Mouse (Mus musculus) C3H10T1/2 (cell line): ENCODE results near the gene Nlrc5. TPM values are rescaled to one million over a fixed set of nuclear protein-coding genes. Genes with fewer than 3 reads are reported as not detected.

Experiments used
- polyA plus RNA-seq, 2 experiments: library from polyadenylated mRNA; unstranded; fragments of >200 nt; fragmentation: generic; extraction: Trizol; gene quantifications; one replicate each; pipeline ENCODE4 v1.2.1; 2012; ENCODE audit warnings: missing spikeins in 2 of 2

The Nlrc5 gene
- under 1 TPM; 0.16 to 0.46 TPM for polyA plus RNA-seq

DNA sequence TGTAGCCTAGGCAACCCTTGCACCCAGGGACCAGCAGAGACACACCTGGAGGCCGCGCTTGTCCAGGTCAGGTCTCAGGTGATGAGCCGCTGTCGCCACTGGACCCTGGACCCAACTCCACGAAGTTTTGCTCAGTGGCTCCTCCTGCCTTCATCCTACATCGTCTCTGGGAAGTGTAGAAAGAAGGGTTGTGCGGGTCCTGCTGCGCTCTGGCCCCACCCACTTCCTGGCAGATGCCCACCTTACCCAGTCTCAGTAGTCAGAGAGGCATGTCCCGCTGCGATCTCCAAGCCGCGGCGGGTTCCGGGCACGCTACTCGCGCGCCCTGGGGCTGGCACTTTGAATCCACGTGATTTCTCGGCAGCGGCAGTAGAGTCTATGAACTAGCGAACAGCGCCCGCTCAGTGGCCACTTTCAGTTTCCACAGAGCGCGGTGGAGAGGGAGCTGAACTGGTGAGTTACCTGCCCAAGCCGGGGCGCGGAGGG lies at the start of gene Nlrc5:
Gene Nlrc5 (plus strand): TSS at position 376 of the 486 bp plus-strand sequence.

GRCm38 (mm10) chr8:94386214-94387026 lies 47.7 kb upstream of the Nlrc5 start, which contains the start of gene Herpud1:
TSS of gene Herpud1 (plus strand) at chr8:94386438.

GRCm38 (mm10) chr8:94532873-94533671 lies 98.9 kb downstream of the Nlrc5 start, which contains the start of gene Cpne2:
TSS of gene Cpne2 (plus strand) at chr8:94532990.

Other genes starting within 250 kb of the Nlrc5 start
- 10 to 100 TPM; 21.1 to 23.5 TPM for gene Nup93, start 219.8 kb upstream of the Nlrc5 start, polyA plus RNA-seq
- gene Slc12a3, start 105.2 kb upstream of the Nlrc5 start, polyA plus RNA-seq = not detected
- 10 to 100 TPM; 21.7 to 47.0 TPM for gene Herpud1, start 47.9 kb upstream of the Nlrc5 start, polyA plus RNA-seq
- 10 to 100 TPM; 34.5 to 70.8 TPM for gene Cpne2, start 98.6 kb downstream of the Nlrc5 start, polyA plus RNA-seq
- 1 to 10 TPM in 1 of 2 experiments, under 1 TPM in 1; 0.54 to 6.9 TPM for gene Rspry1, start 167.6 kb downstream of the Nlrc5 start, polyA plus RNA-seq
- 10 to 100 TPM; 12.5 to 33.9 TPM for gene Fam192a, start 167.6 kb downstream of the Nlrc5 start, polyA plus RNA-seq
- 10 to 100 TPM; 30.0 to 81.2 TPM for gene Arl2bp, start 232.2 kb downstream of the Nlrc5 start, polyA plus RNA-seq